Mouse (Mus musculus) erythroblast, embryonic 14.5 days (primary cell): ENCODE data around the gene Sprr2i.

Experiments used
- GATA1 ChIP-seq: IDR thresholded peaks from 2 replicates; pipeline ENCODE4 v1.6.1; 2012; ENCODE audit warnings: low read length, inconsistent platforms, mixed read lengths
- TAL1 ChIP-seq: IDR thresholded peaks from 3 replicates; pipeline ENCODE4 v1.6.1; 2012; ENCODE audit warnings: low read length, inconsistent platforms, mixed read lengths

DNA sequence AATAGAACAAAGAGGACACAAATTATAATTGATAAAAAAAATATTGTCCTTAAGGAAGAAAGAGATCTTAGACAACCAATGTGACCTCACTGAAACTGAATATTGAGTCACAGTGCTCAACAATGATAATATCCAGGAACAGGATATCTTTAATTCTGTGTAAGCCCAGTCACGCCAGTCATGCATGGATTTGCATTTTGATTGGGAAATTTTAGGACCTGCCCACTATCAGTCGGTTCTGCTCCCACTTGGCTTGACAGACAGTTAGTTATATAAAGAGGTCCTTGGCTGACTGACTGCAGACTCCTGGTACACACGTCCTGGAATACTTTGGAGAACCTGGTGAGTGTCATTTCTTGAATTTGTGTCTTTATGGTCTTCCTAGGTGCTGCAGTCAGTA lies 42.9 kb upstream of the Sprr2i start, which contains the start of gene Sprr2f:
- TF ChIP-seq TAL1 = no peak
- TF ChIP-seq GATA1 = no peak
